Mouse (Mus musculus): ENCODE data around the gene Stoml2. TPM values are rescaled to one million over a fixed set of nuclear protein-coding genes. Genes with fewer than 3 reads are reported as not detected.
"Not testable (repeated sequence)": the region's sequence is repeated elsewhere in the genome, so short reads cannot be mapped to it uniquely, and the experiment has no call there.

Gene Stoml2
- total RNA-seq, 2 experiments from 2014 or later = 82.9 to 84.8 TPM

DNA sequence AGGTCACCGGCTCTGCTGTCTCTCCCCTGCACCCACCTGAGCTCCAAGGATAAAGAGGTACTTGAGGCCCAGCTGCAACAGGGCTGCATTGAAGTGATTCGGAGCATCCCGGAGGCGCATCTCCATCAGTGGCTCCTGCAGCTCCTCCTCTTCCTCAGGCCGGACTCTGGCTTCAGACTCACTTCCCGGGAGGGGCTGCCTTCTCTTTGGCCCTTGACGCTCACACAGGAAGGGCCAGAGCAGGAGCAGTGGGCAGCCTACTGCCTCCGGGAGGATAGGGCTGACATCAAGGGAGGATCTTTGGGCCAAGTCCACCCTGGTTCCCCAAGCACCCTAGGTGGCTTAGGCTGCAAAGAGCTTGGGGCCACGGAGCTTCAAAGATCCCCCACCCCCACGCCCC lies 12.3 kb downstream of the Stoml2 start:
- no peak for DNase-seq
- intact Hi-C loops (cut with DNase I; ENCODE audit: low total_unique reads) = no loop called here

DNA sequence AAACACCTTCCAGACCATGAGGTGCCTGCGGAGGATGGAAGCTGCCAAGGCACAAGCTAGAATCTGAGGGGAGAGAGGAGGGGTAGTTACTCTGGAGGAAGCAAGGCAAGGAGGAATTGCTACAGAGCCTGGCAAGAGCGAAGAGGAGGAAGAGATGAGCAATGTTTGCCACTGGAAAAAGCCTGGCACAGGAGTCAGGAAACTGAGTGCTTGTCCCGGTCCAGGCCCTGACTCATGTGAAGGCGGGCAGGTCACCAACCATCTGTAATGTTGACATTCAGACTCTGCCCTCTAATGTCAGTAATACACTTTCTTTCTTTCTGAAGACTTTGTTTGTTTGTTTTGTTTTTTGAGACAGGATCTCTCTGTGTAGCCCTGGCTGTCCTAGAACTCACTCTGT lies 13.4 kb downstream of the Stoml2 start:
- no peak for DNase-seq
- intact Hi-C loops (cut with DNase I; ENCODE audit: low total_unique reads) = no loop called here

DNA sequence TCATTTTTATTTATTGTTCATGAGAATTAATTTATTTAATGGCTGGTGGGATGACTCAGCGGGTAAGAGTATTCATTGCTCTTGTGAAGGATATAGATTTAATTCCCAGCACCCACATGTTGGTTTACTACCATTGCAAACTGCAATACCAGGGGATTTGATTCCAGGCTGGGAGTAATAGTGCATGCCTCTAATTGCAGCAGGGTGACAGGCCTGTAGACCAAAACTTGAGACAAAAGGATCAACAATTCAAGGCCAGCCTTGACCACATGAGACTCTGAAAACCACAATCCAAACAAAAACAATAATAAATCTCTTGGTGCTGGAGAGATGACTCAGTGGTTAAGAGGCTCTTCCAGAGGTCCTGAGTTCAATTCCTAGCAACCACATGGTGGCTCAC lies 19.4 kb downstream of the Stoml2 start:
- DNase-seq = no peak

DNA sequence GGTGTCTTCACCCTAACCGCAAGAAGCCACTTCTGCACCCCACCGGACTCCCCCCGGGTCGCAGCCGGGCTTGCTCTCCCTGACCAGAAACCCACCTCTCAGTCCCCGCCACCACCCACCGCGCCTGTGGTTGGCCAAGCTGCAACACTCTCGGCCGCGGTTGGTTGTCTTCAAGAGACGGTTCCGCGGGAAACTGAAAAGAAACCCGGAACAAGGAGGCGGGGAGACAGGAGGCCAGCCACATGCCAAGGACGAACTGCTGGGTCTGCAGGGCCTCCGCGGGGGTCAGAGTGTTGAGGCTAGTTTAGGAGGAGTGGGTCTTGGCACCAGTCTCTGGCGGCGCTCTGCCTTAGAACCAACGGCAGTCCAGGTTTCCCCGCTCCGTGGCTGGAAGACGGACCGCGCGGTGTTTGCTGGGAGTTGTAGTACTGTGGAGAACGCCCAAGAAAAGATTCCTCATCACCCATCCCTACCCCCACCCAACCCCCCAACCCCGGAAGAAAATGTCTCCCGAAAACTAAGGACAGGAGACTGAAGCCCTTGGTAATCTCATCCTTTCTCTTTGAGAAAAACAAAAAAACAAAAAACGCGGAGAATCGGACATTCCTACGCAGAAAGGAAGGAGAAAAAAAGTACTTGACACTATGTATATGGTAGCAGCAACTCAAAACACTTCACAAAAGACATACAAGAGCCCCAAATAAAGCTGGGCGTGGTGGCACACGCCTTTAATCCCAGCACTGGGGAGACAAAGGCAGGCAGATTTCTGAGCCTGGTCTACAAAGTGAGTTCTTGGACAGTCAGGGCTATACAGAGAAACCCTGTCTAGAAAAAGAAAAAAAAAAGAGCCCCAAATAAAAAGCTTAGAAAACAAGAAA lies 21.1 kb downstream of the Stoml2 start, which contains the start of gene Fancg:
Gene Fancg (minus strand): TSS at position 346 of the 878 bp plus-strand sequence.
- intact Hi-C loops (cut with DNase I; ENCODE audit: low total_unique reads) = no loop called here
- peak; percentile 81 for DNase-seq

More for the DNA sequence above, 19.4 kb downstream of the Stoml2 start:
- intact Hi-C loops (cut with DNase I; ENCODE audit: low total_unique reads) = no loop called here

GRCm38 (mm10) chr4:43005765-43006164 lies 25.7 kb downstream of the Stoml2 start:
- peak; percentile 12 for DNase-seq
- intact Hi-C loops (cut with DNase I; ENCODE audit: low total_unique reads) = no loop called here

DNA sequence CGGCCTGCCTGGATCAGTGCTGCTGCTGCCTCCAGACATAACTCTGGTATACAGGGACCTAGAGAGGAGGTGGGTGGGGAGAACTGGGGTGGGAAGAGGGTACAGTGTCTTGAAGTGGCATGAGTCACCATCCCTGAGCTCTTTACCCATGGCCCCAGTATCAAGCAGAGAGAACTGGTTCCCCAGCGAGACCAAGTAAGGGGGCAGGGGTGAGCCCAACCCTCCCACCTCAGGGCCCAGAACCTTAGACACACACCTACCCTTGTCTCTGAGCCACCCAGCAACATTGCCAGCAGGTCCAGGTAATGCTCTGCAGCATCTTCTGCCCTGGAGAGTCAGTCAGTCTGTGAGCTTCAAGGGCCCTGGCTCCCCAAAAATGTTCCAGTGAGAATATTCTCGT lies 26.6 kb downstream of the Stoml2 start:
- DNase-seq = no peak
- intact Hi-C loops (cut with DNase I; ENCODE audit: low total_unique reads) = no loop called here

DNA sequence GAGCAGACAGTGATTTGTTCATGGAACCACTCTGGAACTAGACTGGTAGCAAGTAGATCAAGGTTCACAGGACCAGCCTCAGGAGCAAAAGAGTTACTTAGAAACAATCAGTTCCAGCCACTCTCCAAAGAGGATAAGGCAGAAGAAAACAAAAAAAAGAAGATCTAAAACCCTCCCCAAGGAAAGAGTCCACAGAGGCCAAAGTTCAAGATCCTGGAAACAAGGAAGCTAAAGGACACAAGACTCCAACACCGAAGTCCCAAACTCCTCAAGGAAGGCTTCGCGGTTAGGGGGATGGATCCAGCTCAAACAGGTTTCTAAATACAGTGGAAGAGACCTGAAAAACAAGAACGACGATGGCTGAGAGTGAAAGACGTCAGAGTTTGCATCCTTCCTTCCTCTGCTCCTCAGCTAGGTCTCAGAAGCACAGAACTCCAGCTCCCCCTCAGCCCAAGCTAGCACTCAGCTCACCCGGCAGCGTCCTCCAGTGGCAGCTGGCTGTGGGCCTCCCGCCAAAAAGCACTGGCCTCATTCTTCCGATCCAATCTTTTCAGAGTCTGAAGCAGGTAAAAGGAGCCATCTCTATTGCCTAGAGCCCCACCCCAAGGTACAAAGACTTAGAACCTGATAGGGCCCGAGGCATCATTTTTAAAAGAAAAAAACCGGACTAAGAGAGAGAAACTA lies 28.6 kb downstream of the Stoml2 start:
- DNase-seq = peak; percentile 33

DNA sequence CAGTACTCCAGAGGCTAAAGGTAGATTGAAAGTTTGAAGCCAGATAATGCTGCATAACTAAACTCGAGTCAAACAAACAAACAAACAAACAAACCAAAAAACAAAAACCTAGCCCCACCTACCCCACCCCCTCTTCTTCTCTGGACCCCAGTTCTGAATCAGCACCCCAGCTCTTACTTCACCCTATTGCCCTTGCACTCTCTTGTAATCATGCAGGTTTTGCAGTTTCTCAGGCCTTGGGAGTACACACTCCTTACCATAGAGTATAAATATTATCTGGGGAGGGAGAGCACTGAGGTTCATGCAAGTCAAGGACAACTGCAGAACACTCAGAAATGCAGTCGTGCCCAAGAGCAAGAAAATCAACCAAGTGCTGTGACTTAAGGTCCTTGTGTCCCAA lies 30.2 kb downstream of the Stoml2 start:
- intact Hi-C loops (cut with DNase I; ENCODE audit: low total_unique reads) = no loop called here
- no peak for DNase-seq

More for the DNA sequence above, 28.6 kb downstream of the Stoml2 start:
- intact Hi-C loops (cut with DNase I; ENCODE audit: low total_unique reads) = no loop called here

DNA sequence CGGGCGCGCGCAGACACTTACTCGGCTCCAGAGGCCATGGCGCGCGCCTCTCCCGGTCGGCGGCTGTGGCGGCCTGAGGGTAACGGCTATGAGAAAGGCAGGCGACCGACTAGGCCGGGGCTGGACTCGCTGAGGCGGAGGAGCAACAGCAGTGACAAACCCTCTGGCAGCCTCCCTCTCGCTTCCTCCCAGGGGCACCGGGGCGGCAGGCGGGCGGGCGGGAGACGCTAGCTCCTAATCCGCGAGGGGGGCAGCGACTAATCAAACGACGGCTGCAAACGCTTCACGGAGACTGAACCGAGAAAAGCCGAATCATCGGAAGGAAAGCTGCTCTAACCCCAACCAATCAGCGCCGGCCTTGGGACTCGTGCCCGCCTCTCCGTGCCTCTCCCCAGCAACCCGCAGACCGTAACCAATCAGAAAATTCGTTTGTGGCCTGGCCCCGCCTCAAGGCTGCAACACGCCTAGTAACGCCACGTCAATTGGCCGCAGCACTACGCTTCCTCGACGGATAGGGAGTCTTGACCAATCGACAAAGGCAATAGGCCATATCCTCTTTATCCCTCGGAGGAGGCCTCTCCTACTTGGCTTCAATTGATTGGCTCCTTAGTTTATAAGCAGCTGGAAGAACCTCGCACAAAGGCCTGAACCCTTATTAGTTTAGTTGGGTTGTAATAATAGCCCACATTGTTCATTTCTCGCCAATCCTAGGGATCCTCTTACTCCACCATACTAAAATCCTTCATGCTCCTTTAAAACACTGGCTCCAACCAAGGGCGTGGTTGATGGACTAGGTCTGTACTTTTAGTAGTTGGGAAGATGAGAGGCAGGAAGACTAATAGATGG lies 31.1 kb downstream of the Stoml2 start, which contains the start of gene Vcp:
Gene Vcp (minus strand): TSS at position 367 of the 846 bp plus-strand sequence.
- intact Hi-C loops (cut with DNase I; ENCODE audit: low total_unique reads) = not testable (repeated sequence)
- DNase-seq = peak; percentile 99

DNA sequence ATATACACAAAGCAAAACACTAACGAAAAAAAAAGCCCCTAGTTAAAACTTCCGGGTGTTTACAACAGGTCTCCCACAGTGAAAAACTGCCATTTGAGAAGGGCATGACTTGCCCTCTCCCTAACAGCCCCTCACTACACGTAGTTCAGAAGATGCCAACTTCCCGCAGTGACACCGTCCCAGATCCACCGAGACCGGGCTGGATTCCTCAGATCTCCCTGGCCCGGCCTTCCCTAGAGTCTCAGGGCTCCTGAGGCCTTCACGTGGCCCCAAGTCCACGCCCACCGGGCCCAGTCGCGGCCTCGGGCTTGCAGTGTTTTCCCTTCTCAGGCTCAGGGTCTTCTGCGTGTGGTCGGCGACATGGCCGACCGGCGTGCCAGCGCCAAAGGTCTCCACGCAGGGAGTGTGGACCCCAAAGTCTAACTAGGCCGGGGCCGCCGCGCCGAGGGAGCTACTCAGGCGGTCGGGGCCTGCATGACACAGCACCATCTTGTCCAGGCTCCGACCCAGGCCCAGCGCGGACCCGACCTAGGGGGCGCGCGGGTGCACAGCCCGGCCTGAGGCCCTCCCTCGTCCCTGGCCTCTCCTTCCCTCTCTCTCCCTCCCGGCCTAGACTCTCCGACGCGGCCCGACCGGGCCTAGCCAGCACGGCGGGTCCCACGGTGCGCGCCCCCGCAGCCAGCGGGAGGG lies 31.9 kb downstream of the Stoml2 start:
- intact Hi-C loops (cut with DNase I; ENCODE audit: low total_unique reads) = no loop called here
- peak; percentile 75 for DNase-seq

DNA sequence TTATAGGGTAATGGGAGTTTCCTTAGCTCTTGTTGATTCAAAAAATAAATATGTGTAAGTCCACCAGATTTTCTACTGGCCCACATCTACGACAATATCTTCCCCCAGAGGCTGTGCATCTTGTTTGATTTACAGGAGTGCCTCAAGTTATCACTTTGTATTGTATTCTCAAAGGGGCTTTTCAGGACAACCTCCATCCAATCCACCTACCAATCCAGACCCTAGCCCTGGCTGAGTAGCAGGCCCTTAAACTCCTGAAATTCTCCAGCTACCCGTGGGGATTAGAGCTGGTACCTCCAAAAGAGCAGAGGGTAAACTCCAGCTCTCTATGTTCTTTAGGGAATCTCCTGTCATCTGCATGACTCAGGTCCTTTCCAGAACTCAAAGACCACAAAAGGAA lies 33.5 kb downstream of the Stoml2 start:
- intact Hi-C loops (cut with DNase I; ENCODE audit: low total_unique reads) = no loop called here
- no peak for DNase-seq

DNA sequence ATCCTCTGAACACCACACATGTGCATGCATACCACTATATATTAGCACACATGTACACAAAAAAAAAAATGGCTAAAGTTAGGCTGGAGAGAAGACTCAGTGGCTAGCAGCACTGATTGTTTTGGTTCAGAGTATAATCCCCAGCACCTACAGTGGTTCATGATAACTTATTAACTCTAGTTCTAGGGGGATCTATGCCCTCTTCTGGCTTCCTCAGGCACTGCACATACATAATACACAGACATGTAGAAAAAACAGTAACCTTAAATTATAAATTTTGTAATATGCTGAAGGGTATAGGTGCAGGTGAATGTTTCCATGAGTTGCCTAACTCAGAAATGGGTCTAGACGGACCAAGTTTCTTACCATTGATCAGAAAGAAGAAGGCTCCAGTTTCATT lies 43.2 kb downstream of the Stoml2 start:
- intact Hi-C loops (cut with DNase I; ENCODE audit: low total_unique reads) = no loop called here
- DNase-seq = no peak

DNA sequence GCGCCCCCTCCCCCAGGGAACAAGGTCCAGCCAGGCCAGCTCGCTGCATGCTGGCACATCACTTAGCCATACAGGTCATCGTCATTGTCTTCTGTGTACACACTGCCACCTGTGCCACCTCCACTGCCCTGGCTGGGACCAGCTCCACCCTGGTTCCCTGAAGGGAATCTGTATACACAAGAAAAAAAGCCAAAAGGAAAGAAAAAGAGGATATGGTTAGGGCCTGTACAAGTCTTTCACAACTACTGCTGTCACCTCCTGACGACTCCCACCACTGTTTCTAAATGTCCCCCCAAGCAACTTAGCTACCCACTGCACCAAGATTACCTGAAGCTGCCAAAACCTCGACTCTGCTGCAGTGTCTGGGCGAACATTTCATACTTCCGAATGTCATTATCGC lies 51.0 kb downstream of the Stoml2 start:
- DNase-seq; intact Hi-C loops (cut with DNase I; ENCODE audit: low total_unique reads): not testable (repeated sequence)

DNA sequence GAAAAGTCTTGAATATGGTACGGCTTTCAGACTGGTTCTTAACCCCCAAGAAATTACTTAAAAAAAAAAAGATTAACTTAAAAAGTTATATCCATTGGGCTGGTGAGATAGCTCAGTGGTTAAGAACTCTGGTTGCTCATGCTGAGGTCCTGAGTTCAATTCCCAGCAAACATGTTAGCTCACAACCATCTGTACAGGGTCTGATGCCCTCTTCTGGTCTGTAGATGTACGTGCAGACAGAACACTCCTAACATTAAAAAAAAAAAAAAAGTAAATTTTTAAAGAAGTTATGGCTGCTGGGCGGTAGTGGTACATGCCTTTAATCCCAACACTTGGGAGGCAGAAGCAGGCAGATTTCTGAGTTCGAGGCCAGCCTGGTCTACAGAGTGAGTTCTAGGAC lies 53.4 kb downstream of the Stoml2 start:
- no peak for DNase-seq
- intact Hi-C loops (cut with DNase I; ENCODE audit: low total_unique reads) = no loop called here

Other genes starting within 250 kb of the Stoml2 start
- not detected for gene Fam205a1, start 177.8 kb downstream of the Stoml2 start, total RNA-seq (2021)
- gene Gm12394, start 174.9 kb downstream of the Stoml2 start, total RNA-seq (2021) = not detected
- under 1 TPM; 0.49 to 0.86 TPM for gene Fam205c, start 157.5 kb downstream of the Stoml2 start, total RNA-seq (2021)
- under 1 TPM; 0.45 to 0.66 TPM for gene Phf24, start 115.0 kb downstream of the Stoml2 start, total RNA-seq (2021)
- gene Dnajb5, start 81.9 kb downstream of the Stoml2 start, total RNA-seq (2021) = 100 to 1,000 TPM; 118 to 161 TPM
- gene 1700022I11Rik, start 62.1 kb downstream of the Stoml2 start, total RNA-seq (2021) = not detected
- 100 to 1,000 TPM; 260 to 262 TPM for gene Vcp, start 31.2 kb downstream of the Stoml2 start, total RNA-seq (2021)
- gene Fancg, start 21.2 kb downstream of the Stoml2 start, total RNA-seq (2021) = 1 to 10 TPM; 2.2 to 2.6 TPM
- gene Pigo, start 5.9 kb downstream of the Stoml2 start, total RNA-seq (2021) = 1 to 10 TPM; 5.4 to 6.5 TPM
- 10 to 100 TPM; 25.1 to 27.8 TPM for gene Fam214b, start 14.5 kb upstream of the Stoml2 start, total RNA-seq (2021)
- gene Unc13b, start 27.2 kb upstream of the Stoml2 start, total RNA-seq (2021) = 1 to 10 TPM; 4.1 to 4.6 TPM
- under 1 TPM; 0.09 to 0.10 TPM for gene Atp8b5, start 235.4 kb upstream of the Stoml2 start, total RNA-seq (2021)